In the genomic region with DNA sequence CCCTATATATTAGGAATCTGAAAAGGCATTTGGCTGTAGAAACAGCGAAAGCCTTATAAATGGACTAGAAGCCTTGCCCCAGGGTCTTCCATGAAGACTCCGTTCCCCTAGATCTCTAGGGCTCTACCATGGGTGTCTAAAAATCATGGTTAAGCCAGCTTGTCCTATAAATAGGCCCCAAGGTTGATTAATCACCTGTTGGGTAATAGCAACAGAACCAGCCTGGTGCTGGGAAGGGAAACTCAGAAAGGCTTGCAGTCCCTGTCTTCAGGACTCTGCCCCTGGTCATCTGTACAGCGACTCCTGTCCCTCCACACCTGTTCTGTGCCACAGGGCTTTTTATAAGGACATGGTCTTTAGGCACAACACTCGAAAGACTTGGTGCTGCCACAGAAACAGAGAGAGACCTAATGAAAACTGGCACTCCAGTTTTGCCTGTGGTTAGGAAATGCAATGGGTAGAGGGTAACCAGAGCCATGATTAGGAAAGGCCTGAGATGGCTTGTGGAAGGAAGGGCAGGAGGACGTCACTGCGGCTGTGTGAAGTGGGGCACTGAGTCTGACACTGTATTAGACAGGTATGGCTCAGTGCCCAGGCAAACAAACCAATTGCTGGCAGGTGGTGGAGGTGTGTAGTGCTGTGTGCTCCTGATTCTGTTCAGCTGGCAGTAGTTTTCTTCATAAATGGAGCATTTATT, we compare ENCODE assay signal across 24 mouse cellular contexts. TPM values are rescaled to one million over a fixed set of nuclear protein-coding genes. Genes with fewer than 3 reads are reported as not detected.
A peak's percentile ranks its signal among the peaks of the same experiment; 100 is the strongest.
DNase-seq lines count a peak whose midpoint lies in the region; ATAC-seq lines count a peak whose summit lies in the region.
"Had no signal": no experiment of that assay in that cellular context is flagged by ENCODE, and none has a peak within 500 bp of the region (broad histone marks: within the 10 kb centered on the region; RNA-seq: fewer than 3 reads in every experiment).

No protein-coding gene starts in this region.

- ATAC-seq in midbrain, embryonic 11.5 days (ENCODE audit: low FRiP score), result no peak
- ATAC-seq in midbrain, embryonic 14.5 days (ENCODE audit: low FRiP score, low TSS enrichment), result no peak
- ATAC-seq in forebrain, embryonic 11.5 days (replicated peaks; ENCODE audit: low FRiP score), result no peak
- ATAC-seq: activated CD4-positive, CD25-positive, alpha-beta regulatory T cell, adult 4 months; forebrain, embryonic 13.5 days; midbrain, embryonic 16.5 days had no signal

- H3K4me3 ChIP-seq in midbrain, embryonic 11.5 days (ENCODE audit: low read depth, low read length), result no peak overlapping the region
- no peak overlapping the region for H3K4me3 ChIP-seq in midbrain, embryonic 14.5 days (replicated peaks; ENCODE audit: low read depth, low read length)
- no peak overlapping the region for H3K4me3 ChIP-seq in forebrain, embryonic 11.5 days (ENCODE audit: low read depth, low read length)
- H3K4me3 ChIP-seq: forebrain, embryonic 13.5 days; hindbrain, embryonic 13.5 days; limb, embryonic 10.5 days; liver, embryonic 13.5 days; neural tube, embryonic 15.5 days had no signal

- no peaks in the 10 kb centered on the region for H3K9me3 ChIP-seq in midbrain, embryonic 11.5 days (ENCODE audit: control insufficient read depth, low read length)
- no peaks in the 10 kb centered on the region for H3K9me3 ChIP-seq in midbrain, embryonic 14.5 days (ENCODE audit: control insufficient read depth, low read length)
- H3K9me3 ChIP-seq in forebrain, embryonic 11.5 days (ENCODE audit: control insufficient read depth, low read length), result no peaks in the 10 kb centered on the region
- H3K9me3 ChIP-seq: forebrain, embryonic 13.5 days; hindbrain, embryonic 13.5 days; limb, embryonic 10.5 days; liver, embryonic 13.5 days; neural tube, embryonic 15.5 days had no signal

- H3K9ac ChIP-seq in midbrain, embryonic 11.5 days (ENCODE audit: low read length), result no peak overlapping the region
- no peak overlapping the region for H3K9ac ChIP-seq in midbrain, embryonic 14.5 days (replicated peaks; ENCODE audit: low read length)
- H3K9ac ChIP-seq in forebrain, embryonic 11.5 days (ENCODE audit: low read length), result no peak overlapping the region
- H3K9ac ChIP-seq: forebrain, embryonic 13.5 days; hindbrain, embryonic 13.5 days; liver, embryonic 13.5 days; neural tube, embryonic 15.5 days had no signal

- 95% methylated on average over 6 of the region's 6 CpGs for WGBS in midbrain, embryonic 11.5 days
- 96% methylated on average over 6 of the region's 6 CpGs for WGBS in midbrain, embryonic 14.5 days
- WGBS in forebrain, embryonic 11.5 days, result 95% methylated on average over 6 of the region's 6 CpGs

- no peak overlapping the region for H3K4me2 ChIP-seq in midbrain, embryonic 11.5 days
- H3K4me2 ChIP-seq in midbrain, embryonic 14.5 days (ENCODE audit: low read length), result no peak overlapping the region
- H3K4me2 ChIP-seq in forebrain, embryonic 11.5 days (ENCODE audit: low read depth, low read length, severe bottlenecking), result no peak overlapping the region
- H3K4me2 ChIP-seq: forebrain, embryonic 13.5 days; heart, embryonic 11.5 days; hindbrain, embryonic 13.5 days; liver, embryonic 13.5 days; neural tube, embryonic 15.5 days had no signal

- no peaks in the 10 kb centered on the region for H3K4me1 ChIP-seq in midbrain, embryonic 11.5 days (ENCODE audit: control insufficient read depth, insufficient read depth, low read length)
- H3K4me1 ChIP-seq in midbrain, embryonic 14.5 days (ENCODE audit: control insufficient read depth, insufficient read depth, low read length), result no peaks in the 10 kb centered on the region
- 0 out of 2 replicates have a peak, but pooled peaks cover 2% of the 10 kb centered on the region for H3K4me1 ChIP-seq in forebrain, embryonic 11.5 days (replicated peaks; ENCODE audit: control insufficient read depth, insufficient read depth, low read length)
- H3K4me1 ChIP-seq: forebrain, embryonic 13.5 days; limb, embryonic 10.5 days; liver, embryonic 13.5 days; neural tube, embryonic 15.5 days had no signal

- H3K36me3 ChIP-seq in midbrain, embryonic 11.5 days (ENCODE audit: control insufficient read depth, insufficient read depth, low read length), result peaks cover 14% of the 10 kb centered on the region; the same call in 1 of the 2 replicates
- H3K36me3 ChIP-seq in midbrain, embryonic 14.5 days (ENCODE audit: control insufficient read depth, insufficient read depth, low read length), result peaks cover 43% of the 10 kb centered on the region
- peaks cover 3% of the 10 kb centered on the region; the same call in 1 of the 2 replicates for H3K36me3 ChIP-seq in forebrain, embryonic 11.5 days (ENCODE audit: control insufficient read depth, insufficient read depth, low read length)

- DNase-seq in midbrain, embryonic 11.5 days (ENCODE audit: low spot score, missing footprints), result peak; percentile 76
- no peak for DNase-seq in midbrain, embryonic 14.5 days
- peak; percentile 55 for DNase-seq in gonadal fat pad, adult 2 months (ENCODE audit: low read depth)
- peak; percentile 81 for DNase-seq in lung, postnatal 36 days
- DNase-seq in forebrain, embryonic 11.5 days (ENCODE audit: low spot score), result no peak
- no peak for DNase-seq in right cerebral cortex, postnatal 25 days
- no peak for DNase-seq in spleen, adult 12 weeks (ENCODE audit: low spot score)
- DNase-seq: adrenal gland, postnatal 14 days; cerebellum, adult 2 months; gastrocnemius, postnatal 25 days; heart, postnatal 14 days; kidney, postnatal 36 days; layer of hippocampus, adult 9-11 months; liver, embryonic 13.5 days; right cerebral cortex, postnatal 14 days; thymus, postnatal 36 days had no signal

- H3K27me3 ChIP-seq in midbrain, embryonic 11.5 days (ENCODE audit: control insufficient read depth, insufficient read depth, low read length), result no peaks in the 10 kb centered on the region
- H3K27me3 ChIP-seq in midbrain, embryonic 14.5 days (ENCODE audit: control insufficient read depth, insufficient read depth, low read length), result no peaks in the 10 kb centered on the region
- H3K27me3 ChIP-seq in forebrain, embryonic 11.5 days (ENCODE audit: control insufficient read depth, insufficient read depth, low read length), result no peaks in the 10 kb centered on the region
- H3K27me3 ChIP-seq: forebrain, embryonic 13.5 days; hindbrain, embryonic 13.5 days; liver, embryonic 13.5 days; neural tube, embryonic 15.5 days had no signal

- H3K27ac ChIP-seq in midbrain, embryonic 11.5 days (ENCODE audit: low read depth, low read length), result no peak overlapping the region
- no peak overlapping the region for H3K27ac ChIP-seq in midbrain, embryonic 14.5 days (replicated peaks; ENCODE audit: low read depth, low read length)
- H3K27ac ChIP-seq in forebrain, embryonic 11.5 days (ENCODE audit: low read depth, low read length), result no peak overlapping the region
- H3K27ac ChIP-seq: forebrain, embryonic 13.5 days; hindbrain, embryonic 13.5 days; limb, embryonic 10.5 days; liver, embryonic 13.5 days; macrophage; neural tube, embryonic 15.5 days had no signal

RNA-seq across cellular contexts. Expression of a gene that starts 7.7 kb away (rescaled TPM):
- polyA plus RNA-seq in midbrain, embryonic 11.5 days (2014; fragmentation: Nextera tagmentation; extraction: Ambion mirVana), result 42.2 and 48.9 TPM in 2 replicates
- polyA plus RNA-seq in midbrain, embryonic 14.5 days (2014; fragmentation: Nextera tagmentation; extraction: Ambion mirVana), result 33.7 and 39.1 TPM in 2 replicates
- polyA plus RNA-seq in gonadal fat pad, adult 2 months (2012; rRNA removed), result 34.6 and 35.2 TPM in 2 replicates
- 54.2 and 65.4 TPM in 2 replicates for polyA plus RNA-seq in forebrain, embryonic 11.5 days (2014; fragmentation: Nextera tagmentation; extraction: Ambion mirVana)

RNA-seq across cellular contexts. Expression of a gene that starts 9.9 kb away (rescaled TPM):
- 0.57 and 0.78 TPM in 2 replicates for polyA plus RNA-seq in midbrain, embryonic 11.5 days (2014; fragmentation: Nextera tagmentation; extraction: Ambion mirVana)
- 0.36 and 2.5 TPM in 2 replicates for polyA plus RNA-seq in midbrain, embryonic 14.5 days (2014; fragmentation: Nextera tagmentation; extraction: Ambion mirVana)
- polyA plus RNA-seq in gonadal fat pad, adult 2 months (2012; rRNA removed), result 314 and 327 TPM in 2 replicates
- 0.39 and 0.51 TPM in 2 replicates for polyA plus RNA-seq in forebrain, embryonic 11.5 days (2014; fragmentation: Nextera tagmentation; extraction: Ambion mirVana)
- polyA plus RNA-seq: forebrain, embryonic 13.5 days had no signal

RNA-seq across cellular contexts. Expression of a gene that starts 56.3 kb away (rescaled TPM):
- 20.5 and 24.0 TPM in 2 replicates for polyA plus RNA-seq in midbrain, embryonic 11.5 days (2014; fragmentation: Nextera tagmentation; extraction: Ambion mirVana)
- polyA plus RNA-seq in midbrain, embryonic 14.5 days (2014; fragmentation: Nextera tagmentation; extraction: Ambion mirVana), result 12.3 and 14.9 TPM in 2 replicates
- 16.0 and 16.7 TPM in 2 replicates for polyA plus RNA-seq in gonadal fat pad, adult 2 months (2012; rRNA removed)
- 24.3 and 24.8 TPM in 2 replicates for polyA plus RNA-seq in forebrain, embryonic 11.5 days (2014; fragmentation: Nextera tagmentation; extraction: Ambion mirVana)

Comparison
In these comparisons a context has a peak if more than half of its experiments do, and no peak if none do; other contexts are left out.
1. DNase-seq: peak in midbrain, embryonic 11.5 days (single experiment), gonadal fat pad, adult 2 months (single experiment) and lung, postnatal 36 days (single experiment); none in midbrain, embryonic 14.5 days (single experiment), forebrain, embryonic 11.5 days (single experiment), right cerebral cortex, postnatal 25 days (single experiment) and spleen, adult 12 weeks (single experiment).
2. RNA of a gene that starts 9.9 kb away (polyA plus RNA-seq): 314 to 327 TPM in gonadal fat pad, adult 2 months; 0.36 to 2.5 TPM in midbrain, embryonic 14.5 days, 0.57 to 0.78 TPM in midbrain, embryonic 11.5 days and 0.39 to 0.51 TPM in forebrain, embryonic 11.5 days; every median in the first group is over 10 times any median in the second.